Mouse (Mus musculus) heart, postnatal 0 days (tissue): ENCODE measurements around the gene Ephb4.

Experiments
- CTCF ChIP-seq: IDR thresholded peaks from 2 replicates; pipeline ENCODE4 v1.5.1; 2016; ENCODE audit warnings: antibody characterized with exemption, control low read depth, low read depth
- EP300 ChIP-seq: IDR thresholded peaks from 2 replicates; pipeline ENCODE4 v1.6.1; 2016; ENCODE audit warnings: antibody characterized with exemption, low read depth

DNA sequence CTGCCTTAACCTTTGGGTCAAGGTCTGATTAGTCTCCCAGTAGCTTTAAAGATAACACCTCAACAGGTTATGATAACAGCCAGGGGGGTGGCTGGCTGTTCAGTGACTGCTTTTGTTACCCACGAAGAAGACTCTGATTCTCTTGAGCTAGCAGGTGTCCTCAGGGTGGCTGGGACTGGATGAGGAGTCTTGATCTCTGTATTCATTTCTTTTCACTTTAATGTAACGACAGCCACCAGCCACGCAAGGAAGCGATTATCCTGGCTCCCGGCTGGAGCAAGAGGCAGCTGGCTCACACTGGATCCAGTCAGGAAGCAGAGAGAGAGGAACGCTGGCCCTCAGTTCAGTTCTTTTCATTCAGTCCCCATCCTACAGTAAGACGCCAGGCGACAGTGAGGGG lies 12.7 kb upstream of the Ephb4 start:
- TF ChIP-seq EP300 (no peak), CTCF (no peak)
